Mouse (Mus musculus) retina, adult 2 months (tissue): ENCODE measurements around the gene Hoxa7.

ENCODE experiments used
- DNase-seq: peaks from one replicate; pipeline ENCODE4 v3.0.0-alpha.2; 2012; ENCODE audit warnings: low read depth, low spot score

Gene Hoxa7

DNA sequence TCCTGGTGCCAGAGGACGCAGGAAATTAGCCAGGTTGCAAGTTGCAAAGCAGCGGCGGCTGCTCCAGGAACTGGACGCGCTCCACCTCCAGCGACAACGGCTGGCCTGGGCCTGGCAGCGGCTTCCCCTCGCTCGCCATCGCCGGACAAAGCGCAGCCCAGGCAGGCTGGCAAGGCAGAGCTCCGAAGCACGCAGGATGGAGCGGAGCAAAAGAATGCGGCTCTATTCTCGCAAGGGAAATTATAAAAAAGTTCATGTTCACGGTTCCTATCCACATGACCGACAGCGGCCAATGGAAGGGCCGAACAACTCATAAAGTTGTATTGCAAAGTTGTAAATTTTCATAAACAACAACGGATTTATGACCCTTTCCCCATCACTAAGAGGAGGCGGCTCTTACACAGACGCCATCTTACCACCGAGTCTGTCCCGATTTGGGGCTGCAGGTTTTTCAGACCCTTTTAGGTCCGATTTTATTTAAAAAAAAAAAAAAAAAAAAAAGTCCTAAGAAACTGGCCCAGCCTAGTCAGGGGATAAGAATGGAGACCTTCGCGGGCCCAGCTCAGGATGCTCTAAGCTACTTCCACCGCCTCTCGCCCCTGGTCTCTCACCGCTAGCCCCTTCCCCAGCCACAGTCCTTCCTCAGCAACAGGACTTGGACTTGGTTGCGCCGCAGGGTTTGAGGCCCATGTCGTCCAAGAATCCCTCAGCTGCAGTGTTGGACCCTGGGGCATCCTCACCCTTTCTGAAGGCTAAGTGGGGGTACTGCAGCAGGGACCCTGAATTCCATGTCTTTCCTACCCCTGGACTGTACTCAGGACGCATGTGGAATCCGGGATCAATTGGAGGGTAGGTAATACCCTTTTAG is 8.3 kb downstream of the Hoxa7 start, which contains the start of the genes Hoxa3 and Gm28308:
Hoxa3 (minus strand) TSS at position 218 of the 868 bp plus-strand sequence.
Gm28308 (minus strand) TSS at position 221 of the 868 bp plus-strand sequence.
- no peak for DNase-seq

DNA sequence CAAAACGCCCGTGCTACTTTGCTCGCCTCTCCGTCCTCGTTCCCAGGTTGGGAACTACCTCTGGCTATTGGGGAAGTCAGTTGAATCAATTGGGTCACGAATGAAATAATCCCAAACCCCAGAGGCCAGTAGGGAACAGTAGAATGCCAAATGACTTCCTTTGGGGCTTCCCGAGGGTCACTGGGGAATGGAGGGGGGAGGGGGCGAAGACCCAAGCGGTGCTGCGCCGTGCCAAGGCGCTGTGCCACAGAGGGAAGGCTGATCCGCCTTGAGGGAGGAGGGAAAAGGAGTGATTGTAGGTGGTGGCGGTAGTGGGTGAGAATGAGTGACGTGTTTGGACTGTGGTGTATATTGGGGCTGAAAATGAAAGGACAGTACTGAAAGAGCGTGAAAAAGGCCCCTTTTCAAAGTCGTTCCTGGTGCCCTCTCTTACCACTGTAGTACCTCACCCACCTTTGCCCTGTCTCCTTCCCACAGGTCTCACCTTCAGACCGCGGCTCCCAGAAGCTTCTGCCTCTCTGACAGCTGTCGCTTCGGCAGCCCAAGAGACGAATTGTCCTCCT is 9.0 kb downstream of the Hoxa7 start:
- no peak for DNase-seq

DNA sequence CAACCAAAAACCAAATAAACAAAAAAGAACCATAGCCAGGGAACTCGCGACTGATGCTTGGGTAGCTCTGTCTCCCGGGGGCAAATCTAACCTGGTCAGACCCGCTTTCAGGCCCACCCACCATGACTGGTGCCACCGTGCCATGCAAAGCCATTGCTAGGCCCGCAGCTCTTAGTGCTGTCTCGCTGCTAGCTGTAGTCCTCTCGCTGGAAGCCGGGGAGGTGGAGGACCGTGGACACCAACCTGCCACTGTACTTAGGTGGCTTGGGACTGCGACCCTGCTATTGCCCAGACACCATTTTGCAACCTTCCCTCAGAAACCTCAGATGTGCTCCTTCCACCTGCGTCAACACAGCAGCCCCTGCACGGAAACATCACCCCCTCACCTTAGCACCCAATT is 9.7 kb downstream of the Hoxa7 start:
- DNase-seq = no peak

DNA sequence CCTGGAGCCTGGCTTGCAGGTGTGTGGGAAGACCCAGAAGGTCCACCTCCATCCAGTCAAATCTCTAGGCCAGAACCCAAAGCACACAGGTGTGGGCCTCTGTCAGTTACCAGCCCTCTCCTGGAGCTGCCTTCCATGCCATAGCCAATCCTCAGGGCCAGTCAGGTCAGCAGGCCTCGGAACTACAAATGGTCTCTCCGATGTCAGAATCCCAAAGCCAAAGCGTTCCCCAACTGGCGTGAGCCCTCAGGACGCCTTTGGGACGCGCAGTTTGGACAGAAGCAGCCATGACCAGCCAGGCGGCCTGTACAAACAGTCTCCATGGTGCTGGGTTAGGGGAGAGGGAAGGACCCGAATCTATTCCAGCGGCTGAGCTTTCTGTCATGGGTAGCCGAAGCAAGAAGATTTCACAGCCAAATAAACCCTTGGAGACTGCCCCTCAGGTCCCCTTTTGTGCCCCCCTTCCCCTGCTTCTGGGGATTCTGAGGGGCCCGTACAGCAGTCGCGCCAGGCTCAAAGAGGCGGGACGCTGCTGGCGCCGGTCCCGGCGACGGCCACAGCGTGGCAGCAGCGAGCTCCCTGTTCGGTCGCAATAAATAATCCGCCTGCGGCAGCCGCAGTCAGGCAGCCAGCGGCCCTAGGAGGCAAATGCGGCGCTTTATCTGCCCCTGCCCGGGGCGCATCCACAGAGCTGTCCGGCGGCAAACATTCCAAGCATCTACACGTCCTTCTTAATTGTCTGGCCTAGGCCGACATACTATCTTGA is 10.3 kb downstream of the Hoxa7 start:
- DNase-seq = no peak

DNA sequence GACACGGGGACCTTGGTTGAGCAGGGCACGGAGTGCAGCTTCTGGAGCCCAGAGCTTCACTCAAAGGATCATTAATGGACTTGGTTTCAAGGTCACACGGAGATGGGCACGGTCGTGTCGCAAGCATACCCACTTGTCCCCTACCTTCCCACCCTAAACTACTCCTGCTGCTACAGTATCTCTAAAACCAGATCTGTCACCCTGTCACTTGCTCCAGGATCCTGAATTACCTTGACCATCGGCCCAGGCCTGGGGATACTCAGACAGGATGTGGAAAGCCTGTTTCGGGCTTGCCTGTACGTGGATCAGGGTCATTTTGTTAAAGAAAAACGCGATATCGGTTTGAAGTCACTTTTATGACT is 12.0 kb downstream of the Hoxa7 start:
- DNase-seq = no peak

DNA sequence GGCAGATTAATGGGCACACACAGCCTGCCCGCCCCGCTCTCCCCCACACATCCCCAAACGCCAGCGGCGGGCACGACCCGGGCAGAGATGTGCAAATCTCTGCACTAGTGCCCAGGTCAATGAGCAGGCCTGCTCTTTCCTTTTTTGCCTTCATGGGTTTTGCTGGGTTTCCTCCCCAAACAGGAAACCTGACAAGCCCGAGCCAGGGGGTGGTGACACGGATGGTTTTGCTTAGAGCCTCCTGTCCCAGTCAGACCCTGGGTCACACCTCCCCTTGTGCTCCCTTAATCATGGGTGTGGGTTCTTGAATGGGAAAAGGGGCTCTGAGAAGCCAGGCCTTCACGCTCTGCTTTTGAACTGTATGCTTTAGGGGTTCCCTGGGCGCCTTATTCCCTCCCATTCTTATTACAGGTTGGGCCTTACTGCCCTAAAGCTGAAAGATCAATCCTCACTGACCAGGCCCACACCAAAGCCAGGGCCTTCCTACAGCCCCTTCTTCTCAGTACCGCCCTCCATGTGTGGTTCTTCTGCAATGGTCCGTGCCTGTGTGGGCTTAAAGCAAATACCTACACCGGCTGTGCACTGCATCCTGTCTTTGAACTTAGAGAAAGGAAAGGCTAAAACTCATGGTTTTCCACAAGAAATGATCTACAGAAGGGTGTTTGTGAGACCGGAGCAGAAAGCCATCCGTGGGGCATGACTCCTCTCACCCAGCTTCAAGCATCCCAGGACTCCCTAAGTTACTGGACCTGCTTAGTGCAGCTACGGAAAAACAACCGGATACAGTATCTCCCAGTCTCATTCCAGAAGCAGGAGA is 12.6 kb downstream of the Hoxa7 start:
- no peak for DNase-seq

DNA sequence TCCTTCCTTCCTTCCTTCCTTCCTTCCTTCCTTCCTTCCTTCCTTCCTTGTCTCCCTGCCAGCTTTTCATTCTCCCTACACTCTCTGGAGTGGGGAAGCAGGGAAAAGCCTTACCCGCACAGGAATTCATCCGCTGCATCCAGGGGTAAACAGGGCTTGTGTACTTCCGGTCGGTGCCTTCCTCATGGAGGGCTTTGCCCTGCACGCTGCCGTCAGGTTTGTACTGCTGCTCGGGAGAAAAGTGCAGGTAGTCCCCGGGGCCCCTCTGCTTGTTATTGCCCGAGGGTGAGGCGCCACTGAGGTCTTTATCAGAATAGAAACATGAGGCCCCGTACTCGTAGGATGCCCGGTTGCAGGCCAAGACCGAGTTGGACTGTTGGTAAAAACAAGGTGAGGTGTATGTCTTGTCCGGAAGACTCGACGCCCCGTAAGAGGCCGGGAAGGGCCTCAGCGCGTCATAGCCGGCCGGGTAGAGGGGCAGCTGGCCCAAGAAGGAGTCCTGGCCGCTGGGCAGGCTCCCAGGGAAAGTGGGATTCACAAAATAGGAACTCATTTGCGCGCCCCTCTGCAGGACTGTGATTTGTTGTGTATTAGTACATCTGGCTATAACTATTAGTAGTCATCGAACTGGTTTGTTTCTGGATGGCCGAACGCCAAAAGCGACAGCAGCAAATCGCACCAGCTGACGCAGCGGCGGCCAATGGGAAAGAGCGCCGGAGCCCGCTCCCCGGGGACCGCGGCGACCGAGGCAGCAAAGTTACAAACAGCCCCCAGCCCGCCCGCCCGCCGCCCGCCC is 13.4 kb downstream of the Hoxa7 start, which contains the start of gene Hoxa6:
Hoxa6 (minus strand) TSS at position 651 of the 796 bp plus-strand sequence.
- DNase-seq = no peak

DNA sequence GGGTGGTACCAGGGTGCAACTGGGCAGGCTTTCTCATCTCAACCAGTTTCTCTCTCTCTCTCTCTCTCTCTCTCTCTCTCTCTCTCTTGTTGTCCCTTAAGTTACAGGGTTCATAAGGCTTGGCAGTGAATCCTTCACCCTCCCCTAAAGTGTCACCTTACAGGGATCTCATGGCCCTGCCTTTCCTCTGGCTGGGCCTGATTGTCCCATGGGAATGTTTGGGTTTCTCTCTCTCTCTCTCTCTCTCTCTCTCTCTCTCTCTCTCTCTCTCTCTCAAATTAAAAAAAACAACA is 14.0 kb downstream of the Hoxa7 start:
- no peak for DNase-seq

DNA sequence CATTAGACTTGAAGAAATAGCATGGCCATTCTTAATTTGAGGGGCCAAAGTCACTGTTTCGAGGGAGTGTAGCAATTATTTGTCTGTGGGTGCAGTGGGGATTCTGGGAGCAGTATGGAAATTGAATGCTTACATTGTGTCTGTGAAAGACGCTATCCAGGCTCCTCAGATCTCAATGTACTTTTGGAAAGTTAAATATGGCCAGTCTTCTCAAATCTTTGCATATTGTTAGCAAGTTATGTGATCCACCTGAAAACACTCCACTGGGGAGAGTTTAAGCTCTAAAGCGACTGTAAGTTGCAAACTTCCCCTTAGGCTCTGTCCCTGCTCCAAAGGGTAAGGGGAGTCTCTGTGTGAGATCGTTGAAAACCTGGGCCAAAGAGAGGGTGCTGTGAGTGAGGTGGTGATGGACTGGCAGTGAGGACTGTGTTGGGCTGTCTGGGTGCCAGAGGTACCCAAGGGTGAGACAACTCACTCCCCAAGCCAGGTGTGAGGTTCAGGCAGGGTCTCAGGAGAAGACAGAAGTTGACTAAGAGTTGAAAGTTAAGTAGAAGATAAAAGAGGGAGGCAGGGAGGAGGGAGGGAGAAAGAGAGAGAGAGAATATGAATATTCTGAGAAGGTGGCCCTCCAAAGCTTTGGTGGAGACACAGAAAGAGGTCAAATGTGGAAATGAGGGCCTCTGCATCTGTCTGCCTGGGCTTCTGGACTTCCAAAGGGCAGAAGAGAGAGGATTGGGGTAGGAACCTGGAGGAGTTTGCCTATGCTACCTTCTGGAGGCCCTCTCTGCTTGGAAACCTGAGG is 14.6 kb downstream of the Hoxa7 start:
- no peak for DNase-seq

DNA sequence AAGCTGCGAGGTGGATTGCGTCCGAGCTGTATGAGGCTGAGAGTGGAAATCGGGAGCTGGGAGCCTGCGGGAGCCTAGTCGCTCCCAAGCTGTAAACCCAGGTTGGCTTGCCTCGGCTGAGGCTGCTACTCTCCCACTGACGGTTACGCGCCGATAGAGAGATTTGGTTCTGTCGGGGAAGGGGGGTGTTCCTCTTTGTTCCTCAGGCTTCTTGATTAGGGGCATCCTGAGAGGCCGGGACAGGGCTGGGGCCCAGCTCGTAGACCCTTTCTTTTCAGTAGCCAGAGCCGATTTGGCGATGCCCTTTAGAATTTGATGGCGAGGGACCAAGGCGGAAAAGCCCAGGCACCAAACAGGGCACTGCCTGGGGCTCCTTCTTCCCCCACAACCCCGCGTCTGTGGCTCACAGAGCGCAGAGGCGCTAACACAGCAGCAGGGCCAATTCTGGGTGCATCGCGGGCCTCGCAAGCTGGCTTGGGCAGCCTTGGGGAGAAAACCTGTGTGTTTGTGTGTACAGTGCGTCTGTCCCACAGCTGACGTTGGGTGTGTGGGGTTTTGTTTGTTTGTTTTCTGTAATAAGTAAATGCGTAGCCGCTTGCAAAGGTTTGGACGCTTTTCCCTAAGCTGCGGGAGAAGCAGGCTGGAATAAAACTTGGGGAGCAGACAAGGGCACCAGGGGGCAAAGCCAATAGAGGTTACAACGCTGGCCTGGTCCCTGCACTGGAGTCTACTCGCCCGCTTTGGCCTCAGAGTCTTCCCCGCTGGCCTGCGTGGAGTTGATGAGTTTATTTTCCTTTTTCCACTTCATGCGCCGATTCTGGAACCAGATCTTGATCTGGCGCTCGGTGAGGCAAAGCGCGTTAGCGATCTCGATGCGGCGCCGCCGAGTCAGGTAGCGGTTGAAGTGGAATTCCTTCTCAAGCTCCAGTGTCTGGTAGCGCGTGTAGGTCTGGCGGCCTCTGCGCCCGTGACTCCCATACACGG is 15.7 kb downstream of the Hoxa7 start:
- DNase-seq = no peak

DNA sequence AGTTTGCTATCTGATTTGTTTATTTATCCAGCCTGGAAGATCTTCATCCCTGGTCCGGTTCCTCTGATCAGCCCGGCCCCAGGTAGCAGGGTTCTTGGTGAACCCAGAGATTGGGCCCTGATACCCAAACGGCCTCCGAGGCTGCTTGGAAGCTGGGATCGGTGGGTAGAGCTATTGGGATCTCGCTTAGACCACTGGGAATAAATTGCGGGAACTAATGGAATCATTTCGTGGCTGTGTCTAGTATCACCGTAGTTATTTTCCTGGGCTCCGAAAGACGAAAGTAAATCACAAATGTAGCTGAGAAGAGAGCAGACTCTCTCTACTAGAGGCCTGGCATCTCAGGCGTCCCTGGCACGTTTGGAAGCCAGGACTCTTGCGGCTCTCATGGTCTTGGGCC is 16.4 kb downstream of the Hoxa7 start:
- no peak for DNase-seq

DNA sequence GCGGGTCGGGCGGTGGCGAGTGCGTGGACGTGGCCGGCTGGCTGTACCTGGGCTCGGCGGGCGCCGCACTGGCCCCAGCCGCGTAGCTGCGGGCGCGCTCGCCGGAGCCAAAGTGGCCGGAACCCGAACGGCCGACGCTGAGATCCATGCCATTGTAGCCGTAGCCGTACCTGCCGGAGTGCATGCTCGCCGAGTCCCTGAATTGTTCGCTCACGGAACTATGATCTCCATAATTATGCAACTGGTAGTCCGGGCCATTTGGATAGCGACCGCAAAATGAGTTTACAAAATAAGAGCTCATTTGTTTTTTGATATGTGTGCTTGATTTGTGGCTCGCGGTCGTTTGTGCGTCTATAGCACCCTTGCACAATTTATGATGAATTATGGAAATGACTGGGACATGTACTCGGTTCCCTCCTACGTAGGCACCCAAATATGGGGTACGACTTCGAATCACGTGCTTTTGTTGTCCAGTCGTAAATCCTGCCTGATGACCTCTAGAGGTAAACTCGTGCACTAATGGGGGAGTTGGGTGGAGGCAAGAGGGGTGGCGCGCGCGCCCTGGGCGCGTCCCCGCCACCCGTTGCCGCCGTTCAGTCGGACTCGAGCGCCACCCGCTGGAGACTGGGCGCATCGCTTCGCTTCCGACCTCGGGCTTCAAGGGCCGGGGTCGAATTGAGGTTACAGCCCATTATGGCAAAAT is 17.5 kb downstream of the Hoxa7 start, which contains the start of gene Hoxa5:
Hoxa5 (minus strand) TSS at position 538 of the 703 bp plus-strand sequence.
- DNase-seq = no peak

DNA sequence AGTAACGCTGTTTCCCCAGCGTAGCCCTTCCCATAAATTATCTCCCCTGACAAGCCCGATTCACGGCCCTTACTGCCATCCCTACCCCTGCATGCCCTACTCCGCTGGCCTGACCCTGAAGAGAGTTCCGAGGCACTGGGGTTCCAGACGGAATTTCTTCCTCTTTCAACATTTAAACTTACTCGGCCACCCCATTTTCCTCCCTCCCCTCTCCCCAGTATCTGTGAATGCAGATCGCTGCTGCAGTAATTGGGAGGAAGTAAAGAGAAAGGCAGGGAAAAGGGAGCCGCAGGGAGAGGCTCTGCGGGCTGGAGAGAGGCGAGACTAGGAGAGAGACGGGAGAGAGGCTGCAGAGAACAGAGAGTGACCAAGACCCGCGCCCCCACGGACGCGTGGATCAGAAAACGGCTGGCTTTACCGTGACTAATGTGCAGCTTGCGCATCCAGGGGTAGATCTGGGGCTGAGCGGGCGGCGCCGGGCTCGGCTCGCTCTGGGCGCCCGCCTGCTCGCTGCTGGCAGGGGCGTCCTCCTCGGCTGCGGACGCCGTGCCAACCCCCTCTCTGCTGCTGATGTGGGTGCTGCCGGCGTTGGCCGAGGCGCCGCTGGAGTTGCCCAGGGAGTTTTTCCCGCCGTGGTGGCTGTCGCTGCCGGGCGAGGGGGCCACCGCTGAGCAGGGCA is 18.1 kb downstream of the Hoxa7 start:
- no peak for DNase-seq

DNA sequence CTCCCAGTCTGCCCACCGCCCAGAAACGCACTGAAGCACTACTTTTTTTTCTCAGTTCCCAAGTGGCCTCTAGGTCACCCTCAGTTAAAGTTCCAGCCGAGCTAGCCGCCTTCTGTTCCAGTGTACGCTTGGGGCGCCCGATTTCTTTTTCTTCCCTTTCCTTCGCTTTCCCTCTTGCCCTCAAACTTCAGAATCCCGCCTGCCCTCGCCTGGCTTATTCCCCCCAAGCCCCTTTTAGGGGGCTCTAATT is 18.6 kb downstream of the Hoxa7 start:
- no peak for DNase-seq

DNA sequence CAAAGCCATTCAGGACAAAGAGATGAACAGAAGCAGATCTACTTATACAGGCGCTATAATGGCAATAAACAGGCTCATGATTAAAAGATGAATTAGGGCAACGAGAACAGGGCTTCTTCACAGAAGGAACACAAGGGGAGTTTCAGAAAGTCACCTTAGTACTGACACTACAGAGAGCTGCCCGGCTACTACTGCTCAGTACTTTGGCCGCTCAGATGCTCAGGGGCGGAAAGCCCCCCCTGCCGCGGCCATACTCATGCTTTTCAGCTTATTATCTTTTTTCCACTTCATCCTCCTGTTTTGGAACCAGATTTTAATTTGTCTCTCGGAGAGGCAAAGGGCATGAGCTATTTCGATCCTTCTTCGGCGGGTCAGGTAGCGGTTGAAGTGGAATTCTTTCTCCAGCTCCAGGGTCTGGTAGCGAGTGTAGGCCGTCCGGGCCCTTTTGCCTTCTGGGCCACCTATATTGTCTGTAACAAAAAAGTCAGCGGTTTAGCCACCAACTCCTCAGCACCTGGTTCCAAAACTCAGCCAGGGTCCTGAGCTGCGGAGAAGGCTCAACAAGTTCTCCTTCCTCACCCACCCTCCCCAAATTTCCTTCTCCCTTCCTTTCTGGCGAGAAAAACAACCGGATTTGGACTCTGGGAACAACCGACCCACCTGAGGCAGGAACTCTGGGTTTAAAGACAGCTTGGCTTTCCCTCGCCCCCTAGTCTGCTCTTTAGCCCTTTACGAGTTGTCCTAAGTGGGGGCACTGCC is 19.1 kb downstream of the Hoxa7 start:
- DNase-seq = no peak

DNA sequence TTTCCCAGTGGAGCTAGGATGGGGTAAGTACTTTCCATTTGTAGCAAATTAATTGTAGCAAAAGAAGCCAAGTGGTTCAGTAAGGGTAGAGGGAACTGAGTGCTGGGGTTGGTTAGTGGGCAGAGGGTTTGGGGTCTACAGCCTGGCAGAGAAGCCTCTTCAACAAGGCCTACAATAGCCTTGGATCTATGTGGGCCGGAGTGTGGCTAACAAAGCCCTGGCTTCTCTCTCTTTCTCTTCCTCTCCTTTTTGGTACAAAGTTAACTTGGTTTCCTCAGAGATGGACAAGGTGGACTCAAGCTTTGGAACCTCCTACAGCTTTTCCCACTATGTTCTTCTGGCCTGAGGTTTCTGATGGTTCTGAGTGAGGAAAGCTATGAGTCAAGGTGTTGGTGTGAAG is 20.4 kb downstream of the Hoxa7 start:
- DNase-seq = no peak

DNA sequence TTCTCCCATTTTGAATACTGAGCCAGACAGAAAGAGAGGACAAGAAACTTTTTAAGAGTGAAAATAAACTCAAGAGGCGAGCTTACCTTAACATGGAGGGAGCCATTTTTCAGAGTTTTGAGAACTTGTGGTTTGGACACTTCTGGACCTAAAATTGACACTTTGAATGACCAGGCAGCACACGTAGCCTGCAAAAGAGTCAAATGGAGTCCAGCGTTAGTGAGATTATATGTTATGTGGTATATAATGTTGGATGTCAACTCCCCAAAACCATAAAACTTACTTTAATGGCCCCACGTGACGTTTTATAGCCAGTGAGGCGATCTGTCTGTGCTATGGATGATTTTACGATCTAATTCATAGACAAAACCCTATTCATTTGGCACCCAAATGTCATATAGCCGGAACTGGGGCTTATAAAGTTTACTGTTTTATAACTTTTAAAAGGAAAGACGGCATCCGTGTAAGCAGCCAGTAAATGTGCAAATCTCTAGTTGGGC is 20.9 kb downstream of the Hoxa7 start:
- DNase-seq = no peak
